Mouse (Mus musculus): Measurements from ENCODE around the gene Alox5ap. TPM values are rescaled to one million over a fixed set of nuclear protein-coding genes. Genes with fewer than 3 reads are reported as not detected.

Alox5ap gene
- total RNA-seq, 2 experiments from 2014 or later = 1,236 to 1,767 TPM

Other genes starting within 250 kb of the Alox5ap start
- gene Uspl1, start 80.4 kb upstream of the Alox5ap start, total RNA-seq (2015) = 22.5 and 23.7 TPM in 2 replicates
- 21.9 and 23.8 TPM in 2 replicates for gene Uspl1, start 80.4 kb upstream of the Alox5ap start, total RNA-seq (2017)
- 803 and 833 TPM in 2 replicates for gene Hmgb1, start 80.3 kb upstream of the Alox5ap start, total RNA-seq (2015)
- 665 and 708 TPM in 2 replicates for gene Hmgb1, start 80.3 kb upstream of the Alox5ap start, total RNA-seq (2017)
- not detected in 2 replicates for gene Medag, start 147.0 kb downstream of the Alox5ap start, total RNA-seq (2015)
- not detected in 2 replicates for gene Medag, start 147.0 kb downstream of the Alox5ap start, total RNA-seq (2017)
- not detected in 2 replicates for gene Tex26, start 174.9 kb downstream of the Alox5ap start, total RNA-seq (2015)
- gene Tex26, start 174.9 kb downstream of the Alox5ap start, total RNA-seq (2017) = not detected in 2 replicates

Data from megakaryocyte, adult 5-6 weeks (primary cell).